Mouse (Mus musculus) c-Kit-positive CD71-positive TER-119-negative erythroid progenitor cells, embryonic 14.5 days (primary cell): ENCODE results near the gene Tssc4.
A peak's percentile ranks its signal among the peaks of the same experiment; 100 is the strongest.

Source experiments
- DNase-seq: peaks from one replicate; pipeline ENCODE4 v3.0.0-alpha.2; 2013; ENCODE audit warnings: low read depth

Tssc4 gene

DNA sequence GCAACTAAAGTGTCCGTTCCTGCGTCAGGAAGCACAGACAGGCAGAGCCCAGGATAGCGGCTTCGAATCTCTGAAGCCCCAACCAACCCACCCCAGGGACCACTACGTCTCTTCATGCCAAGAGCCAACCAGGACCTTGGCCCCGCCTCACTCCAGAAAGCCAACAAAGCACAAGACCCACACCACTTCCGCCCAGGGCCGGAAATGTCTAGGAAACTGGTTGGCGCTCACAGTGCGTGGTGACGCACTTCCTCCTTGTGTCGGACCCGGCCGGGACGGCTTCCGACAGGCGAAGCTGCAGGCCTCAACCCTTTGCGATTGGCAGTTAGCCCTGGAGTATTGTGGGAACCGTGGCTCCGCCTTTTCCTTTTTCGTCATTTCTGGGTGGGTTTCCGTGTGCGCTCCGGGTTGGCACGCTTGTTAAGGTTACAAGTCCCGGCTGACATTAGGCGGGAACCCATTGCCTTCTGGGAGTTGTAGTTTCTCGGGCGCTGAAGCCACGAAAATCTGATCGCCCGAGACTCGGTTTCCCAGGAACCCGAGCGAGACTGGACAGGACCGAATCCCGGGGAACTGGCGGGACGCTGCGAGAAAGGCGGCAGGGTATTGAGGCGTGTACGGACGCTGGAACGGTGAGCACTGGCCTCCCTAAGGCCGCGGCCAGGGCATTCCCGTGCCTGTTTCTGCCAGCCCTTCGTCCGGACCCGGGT, at the start of gene Tssc4:
Tssc4 (plus strand) TSS at position 368 of the 710 bp plus-strand sequence.
- peak; percentile 99 for DNase-seq

DNA sequence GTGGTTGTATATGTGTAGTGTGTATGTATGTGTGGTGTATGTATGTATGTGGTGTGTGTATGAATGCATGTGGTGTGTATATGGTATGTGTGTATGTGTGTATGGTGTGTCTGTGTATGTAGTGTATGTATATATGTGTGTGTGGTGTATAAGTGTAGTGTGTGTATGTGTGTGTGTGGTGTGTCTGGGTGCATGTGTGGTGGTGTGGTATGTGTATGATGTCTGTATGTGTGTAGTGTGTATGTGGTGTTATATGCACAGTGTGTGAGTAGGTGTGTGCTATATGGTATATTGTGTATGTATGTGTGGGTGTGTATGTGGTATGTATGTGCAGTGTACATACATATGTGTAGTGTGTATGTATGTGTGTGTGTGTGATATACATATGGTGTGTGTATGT, 49.0 kb upstream of the Tssc4 start:
- no peak for DNase-seq

DNA sequence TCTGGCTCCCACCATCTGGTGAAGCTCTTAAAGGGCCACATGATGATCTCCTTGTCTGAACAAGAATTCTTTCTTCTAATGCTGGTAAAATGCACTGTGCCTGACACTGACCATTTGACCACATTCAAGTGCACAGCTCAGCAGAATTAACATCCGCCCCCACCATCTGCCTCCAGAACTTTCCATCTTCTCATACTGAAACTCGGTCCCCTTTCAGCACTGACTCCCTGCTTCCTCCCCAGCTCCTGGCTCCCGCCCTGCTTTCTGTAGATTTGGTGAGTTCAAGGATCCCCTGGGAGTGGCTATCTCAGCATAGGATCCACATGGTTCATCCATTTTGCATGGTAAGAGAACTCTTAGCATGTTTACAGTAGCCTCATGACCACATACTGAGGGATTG, 48.3 kb upstream of the Tssc4 start:
- DNase-seq, result no peak

DNA sequence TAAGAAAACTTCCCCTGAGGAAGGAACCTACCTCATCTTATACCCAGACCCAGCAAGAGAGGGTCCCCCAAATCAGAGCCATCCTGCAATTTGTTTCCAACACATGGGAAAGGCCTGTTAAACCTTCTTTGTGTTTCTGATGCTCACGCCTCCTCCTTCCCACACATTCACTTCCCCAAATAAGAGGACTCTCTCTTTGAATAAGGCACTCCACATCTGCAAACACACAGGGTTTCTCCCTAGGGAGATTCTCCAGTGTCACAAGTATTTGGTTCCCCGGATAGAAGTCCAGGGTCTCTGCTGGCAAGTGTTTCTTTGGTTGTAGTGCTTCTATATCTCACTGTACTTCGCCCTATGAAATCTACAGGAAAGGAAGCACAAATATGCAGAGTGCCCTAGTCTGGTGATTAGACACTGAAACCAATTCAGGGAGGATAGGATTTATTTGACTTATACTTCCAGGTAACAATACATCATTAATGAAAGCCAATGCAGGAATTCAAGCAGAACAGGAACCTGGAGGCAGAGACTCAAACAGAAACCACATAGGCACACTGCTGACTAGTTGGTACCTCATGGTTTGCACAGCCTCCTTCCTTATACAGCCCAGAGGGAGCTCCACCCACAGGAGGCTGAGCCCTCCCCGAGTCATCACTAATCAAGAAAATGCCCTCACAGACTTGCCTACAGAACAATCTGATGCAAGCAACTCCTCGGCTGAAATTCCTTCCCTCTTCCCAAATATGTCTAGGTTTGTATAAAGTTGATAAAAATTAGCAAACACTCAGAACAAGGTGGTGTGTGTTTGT, 47.5 kb upstream of the Tssc4 start:
- DNase-seq, result no peak

DNA sequence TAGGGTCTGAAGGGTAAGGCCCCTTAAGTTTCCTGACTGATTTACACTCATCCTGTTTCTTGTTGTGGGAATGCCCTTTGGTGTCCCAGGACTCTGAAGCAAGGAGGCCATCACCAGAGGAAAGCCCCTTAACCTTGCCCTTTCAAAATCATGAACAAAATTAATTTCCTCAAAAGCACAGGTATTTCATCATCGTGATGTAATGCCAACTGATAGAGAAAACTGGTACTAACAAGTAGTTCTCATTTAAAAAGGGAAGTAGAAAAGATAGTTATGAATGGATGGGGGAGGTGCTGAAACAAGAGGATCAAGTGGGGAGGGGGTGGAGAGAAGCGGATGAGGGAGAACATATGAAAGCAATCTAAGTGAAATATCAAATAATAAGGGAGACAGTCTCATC, 45.5 kb upstream of the Tssc4 start:
- no peak for DNase-seq

DNA sequence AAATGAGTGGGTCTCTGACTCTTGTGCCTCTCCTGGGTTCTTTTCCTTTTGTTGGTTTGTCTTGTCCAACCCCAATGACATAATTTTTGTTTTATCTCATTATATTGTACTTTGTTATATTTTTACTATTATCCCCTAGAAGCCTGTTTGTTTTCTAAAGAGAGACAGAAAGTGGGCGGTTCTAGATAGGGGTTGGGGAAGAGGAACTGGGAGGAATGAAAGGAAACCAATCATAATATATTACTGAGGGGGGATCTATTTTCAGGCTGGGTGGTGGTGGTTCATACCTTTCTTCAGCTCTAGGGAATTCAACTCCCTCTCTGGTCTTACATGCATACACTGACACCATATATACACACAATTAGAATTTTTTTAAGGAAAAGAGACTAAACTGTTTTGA, 44.8 kb upstream of the Tssc4 start:
- DNase-seq, result no peak

DNA sequence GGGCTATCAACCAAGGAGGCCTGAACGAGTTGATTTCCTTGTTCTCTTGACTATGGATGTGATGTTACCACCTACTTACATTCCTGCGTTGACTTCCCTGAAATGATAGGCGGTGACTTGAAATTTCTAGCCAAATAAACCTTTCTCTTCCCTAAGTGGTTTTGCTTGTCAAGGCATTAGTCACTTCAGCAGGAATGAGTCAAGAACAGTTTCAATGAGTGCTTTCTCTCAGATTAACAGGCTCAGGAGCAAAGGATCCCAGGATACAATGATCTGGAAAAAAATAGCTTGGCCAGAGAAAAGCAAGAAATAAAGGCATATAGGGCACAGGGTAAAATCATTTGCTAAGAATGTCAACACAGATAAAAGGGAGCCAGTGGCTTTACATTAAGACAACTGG, 43.6 kb upstream of the Tssc4 start:
- no peak for DNase-seq

DNA sequence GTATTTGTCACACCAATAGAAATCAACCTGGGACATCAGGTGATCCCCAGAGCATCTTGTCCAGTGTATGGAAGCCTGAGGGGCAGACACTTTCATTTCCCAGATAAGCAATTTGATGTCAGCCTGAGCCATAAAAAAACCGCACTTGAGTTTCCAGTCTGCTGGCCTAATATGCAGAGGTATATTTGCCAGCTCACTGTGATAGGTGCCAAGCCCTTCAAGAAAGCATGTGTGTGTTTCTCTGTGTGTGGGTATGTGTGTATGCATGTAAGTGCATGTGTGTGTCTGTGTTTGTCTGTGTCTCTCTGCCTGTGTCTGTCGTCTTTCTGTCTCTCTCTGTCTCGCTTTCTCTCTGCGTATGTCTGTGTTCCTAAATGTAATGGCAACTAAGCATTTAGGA, 41.9 kb upstream of the Tssc4 start:
- no peak for DNase-seq

DNA sequence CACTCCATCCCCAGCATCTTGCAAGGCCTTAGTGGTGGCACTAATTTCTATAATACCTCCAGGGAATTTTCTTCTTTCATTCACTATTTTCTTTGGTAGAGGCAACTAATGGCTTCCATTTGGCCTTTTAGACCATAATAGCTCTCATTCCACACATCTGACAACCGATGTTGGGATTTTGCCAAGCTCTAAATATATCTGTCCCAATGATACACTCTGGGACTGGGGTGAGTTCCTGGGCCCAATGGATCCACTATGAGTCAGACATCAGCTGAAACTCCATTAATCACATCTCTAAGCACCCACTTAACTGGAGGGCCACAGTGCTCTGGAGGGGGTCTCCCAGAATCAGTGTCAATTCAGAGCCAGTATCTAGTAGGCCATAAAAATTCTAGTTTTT, 37.2 kb upstream of the Tssc4 start:
- no peak for DNase-seq

DNA sequence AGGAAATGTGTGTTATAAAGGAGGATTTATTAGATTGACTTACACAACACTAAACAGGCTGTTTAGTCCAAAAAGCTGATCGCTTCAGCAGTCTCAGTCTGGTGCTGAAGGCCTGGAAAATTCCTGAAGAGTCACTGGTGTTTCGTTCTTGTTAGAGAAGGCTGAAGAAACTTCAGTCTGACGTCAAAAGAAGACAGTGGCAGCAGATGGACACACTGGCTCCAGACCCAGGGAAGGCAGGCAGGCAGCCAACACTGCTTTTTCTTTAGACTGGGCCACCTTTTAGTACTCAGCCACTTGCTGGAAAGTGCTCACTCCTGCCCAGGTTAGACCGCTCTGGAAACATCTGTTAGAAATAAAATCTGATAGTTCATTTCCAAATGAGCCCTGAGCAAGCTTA, 35.5 kb upstream of the Tssc4 start:
- DNase-seq, result no peak

DNA sequence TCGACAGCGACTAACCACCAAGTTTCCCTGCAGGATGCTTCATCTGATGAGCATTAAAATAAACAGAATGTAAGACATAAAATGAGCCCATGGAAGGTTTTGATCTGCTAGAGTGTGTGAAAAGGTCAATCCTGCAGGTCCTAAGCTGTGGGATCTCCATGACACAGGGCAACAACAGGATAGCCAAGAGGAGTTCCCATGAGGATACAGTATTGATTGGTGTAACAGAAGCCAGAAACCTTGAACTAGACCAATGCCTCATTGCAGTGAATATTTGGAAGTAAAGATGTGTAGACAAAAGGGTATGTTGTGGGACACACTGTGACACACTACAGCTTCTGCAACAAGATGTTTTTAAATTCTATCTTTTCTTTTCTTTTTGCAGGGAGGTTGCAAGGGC, 34.9 kb upstream of the Tssc4 start:
- no peak for DNase-seq

DNA sequence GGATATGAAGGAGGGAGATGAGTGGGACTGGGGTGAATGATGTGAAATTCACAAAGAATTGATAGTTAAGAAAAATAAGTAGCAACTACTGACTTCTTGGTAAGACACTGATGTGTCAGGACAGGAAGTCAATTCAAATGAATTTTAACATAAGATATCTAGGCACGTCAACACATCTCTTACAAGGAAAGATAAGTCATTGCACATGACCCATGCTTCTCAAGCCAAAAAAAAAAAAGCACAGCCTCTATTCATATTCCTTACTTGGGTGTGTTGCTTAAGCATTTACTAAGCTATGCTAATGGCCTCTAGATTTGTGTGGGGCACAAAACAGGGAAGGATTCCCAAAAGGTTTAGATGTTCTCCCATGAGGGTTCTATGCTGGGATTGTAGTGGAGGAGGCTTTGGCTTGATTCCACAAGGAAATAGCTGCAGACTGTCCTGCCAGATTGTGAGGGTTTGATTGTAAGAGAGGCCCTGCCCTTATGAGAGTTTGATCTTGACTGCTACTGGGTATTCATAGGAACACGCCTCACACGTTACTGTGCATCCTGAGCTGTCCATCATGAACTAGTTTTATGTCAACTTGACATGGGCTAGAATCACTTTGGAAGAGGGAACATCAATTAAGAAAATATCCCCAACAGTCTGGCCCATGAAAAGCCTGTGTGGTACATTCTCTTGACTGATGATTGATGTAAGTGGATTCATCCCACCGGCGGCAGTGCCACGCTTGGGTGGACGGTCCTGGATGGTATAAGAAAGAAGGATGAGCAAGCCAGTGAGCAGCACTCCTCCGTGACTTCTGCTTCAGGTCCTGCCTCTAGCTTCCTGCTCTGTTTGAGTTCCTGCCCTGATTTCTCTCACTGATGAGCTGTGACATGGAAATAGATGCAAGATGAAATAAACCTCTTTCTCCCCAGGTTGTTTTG, 34.3 kb upstream of the Tssc4 start:
- no peak for DNase-seq

DNA sequence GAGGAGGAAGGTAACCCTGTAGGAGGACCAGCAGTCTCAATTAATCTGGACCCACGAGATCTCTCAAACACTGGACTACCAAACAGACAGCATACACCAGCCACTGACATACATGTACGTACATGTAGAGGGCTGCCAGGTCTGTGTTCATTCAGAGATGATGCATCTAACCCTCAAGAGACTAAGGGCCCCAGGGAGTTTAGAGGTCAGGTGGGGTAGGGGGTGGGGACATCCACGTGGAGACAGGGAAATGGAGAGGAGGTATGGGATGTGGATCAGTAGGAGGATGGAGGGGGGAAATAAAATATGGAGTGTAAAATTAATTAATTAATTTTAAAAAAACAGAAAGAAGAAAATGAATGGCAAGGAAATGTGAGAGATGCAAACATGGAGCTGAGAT, 32.3 kb upstream of the Tssc4 start:
- DNase-seq, result no peak

DNA sequence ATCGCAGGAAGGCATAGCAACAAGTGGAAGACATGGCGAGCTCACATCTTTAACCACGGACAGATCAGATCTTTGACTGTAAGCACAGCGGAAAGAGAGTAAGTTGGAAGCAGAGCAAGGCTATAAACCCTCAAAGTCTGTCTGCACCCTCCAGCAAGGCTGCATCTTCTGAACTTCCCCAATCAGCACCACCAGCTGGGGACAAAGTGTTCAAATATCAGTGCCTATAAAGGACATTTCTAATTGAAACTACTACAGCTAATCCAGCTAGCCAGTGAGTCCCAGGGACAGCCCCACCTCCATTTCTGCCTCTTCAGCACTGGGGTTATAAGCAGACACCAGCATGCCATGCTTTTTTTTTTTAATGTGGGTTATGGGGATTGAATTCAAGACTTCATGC, 31.7 kb upstream of the Tssc4 start:
- DNase-seq, result no peak

DNA sequence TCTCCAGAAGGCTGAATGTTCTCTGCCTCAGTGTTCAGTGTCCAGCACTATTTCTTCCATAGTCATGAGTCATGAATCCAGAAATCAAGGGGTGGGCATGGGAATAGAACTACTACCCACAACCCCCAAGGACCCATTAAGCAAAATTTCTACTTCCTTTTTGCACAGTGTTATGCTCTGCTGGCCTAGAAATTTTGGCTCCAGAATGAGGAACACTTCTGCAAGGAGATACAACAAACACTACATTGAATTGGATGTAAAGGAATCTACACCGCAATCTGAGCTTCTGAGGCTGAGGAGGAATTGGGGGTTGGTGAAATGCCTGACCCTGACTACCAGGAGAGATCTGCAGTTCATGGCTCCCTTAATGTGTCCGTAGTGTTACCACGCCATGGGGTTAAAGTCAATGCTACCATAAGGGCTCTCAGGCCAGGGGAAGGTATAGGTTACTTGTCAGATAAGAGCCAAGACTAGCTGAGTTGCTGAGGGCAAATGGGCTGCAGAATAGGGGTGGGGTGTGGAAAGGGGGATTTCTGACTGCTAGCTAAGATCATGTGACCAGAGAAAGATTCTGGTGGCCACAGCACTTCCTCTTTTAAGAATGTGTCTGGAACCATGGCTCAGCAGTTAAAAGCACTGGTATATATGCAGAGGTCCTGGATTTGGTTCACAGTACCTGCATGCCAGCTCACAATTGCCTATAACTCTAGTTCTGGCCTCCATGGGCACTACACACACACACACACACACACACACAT, 30.7 kb upstream of the Tssc4 start:
- DNase-seq, result no peak

DNA sequence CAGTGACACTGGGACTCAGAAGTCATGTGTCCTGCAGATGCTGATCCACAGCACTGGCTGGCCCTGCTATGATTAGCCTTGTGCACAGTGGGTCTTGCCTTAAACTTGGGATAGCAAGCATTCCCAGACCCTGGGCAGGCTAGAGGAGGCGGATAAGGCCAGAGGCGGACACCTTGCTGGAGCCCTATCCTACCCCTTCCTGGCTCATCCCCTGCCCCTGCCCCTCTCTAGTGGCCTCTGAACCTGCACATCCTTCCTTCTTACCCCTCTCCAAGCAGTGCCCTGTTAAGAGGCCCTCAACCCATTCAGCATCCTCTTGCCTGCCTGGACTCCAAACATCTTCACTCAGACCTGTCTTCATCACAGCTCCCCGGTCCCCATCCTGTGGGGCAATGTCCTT, 28.5 kb upstream of the Tssc4 start:
- DNase-seq, result no peak

DNA sequence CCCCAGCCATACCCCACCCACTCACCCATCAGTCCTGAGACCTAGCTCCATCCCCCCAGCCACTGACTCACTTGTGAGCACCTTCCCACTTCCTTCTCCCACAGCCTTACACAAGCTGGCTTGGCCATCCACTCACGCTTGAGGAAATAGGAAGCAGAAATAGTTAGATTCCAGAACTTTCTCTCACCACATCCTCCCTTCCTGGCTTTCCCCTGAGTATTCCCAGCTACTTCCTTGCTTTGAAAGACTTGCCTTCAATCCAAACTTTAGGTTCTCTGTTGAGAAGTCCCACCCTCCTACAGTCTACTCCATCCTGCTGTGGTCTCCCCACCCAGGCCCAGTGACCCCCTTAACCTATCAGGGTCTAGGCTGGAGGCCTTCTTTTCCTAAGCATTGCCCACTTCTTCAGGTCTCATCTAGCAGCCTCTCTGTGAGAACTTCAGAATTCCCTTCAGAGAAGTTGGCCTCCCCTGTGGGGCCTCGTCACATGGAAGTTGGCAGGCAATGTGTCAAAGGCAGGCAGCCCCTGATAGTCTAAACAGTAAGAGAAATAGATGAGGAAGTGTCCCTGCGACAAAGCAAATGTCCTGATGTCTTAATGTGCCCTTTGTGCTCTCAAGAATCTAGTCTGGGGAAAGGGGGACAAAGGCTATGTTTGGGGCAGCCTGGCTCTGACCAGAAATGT, 27.8 kb upstream of the Tssc4 start:
- no peak for DNase-seq

DNA sequence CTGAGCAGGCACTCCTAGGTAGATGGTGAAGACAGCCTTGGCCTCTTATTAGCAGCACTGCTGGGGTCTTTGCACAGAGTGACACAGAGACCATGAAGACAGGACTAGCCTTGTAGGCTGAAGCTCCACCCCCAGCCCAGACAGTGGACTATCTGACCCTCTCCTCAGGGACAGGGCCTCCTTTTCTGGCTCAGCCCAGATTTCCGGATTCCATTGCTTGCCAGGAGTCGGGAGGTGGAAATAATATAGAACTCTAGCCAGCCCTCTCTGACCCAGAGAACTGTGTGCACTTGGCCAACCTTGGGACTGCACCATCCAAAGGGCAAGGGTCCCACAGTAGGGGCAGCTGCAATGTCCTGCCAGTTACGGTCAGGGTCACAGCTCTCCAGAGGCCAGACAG, 27.0 kb upstream of the Tssc4 start:
- DNase-seq, result no peak

DNA sequence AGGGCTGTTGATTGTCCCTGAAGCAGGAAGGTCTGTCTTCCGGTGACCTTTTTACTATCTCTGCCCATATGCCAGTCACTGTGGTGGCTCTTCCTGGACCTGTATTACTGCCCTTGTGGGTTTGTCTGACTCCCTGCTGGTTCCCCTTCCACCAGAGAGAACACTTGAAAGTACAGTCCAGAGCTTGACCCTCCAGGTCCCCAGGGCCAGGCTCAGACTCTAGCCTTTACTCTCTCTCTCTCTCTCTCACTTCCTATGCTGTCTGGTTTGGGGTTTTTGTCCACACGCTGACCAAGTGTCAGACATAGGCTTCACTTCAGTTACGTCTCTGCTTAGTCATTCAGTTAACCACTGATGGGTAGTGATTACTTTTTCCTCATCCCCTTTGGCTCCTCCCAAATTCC, 26.1 kb upstream of the Tssc4 start:
- no peak for DNase-seq

DNA sequence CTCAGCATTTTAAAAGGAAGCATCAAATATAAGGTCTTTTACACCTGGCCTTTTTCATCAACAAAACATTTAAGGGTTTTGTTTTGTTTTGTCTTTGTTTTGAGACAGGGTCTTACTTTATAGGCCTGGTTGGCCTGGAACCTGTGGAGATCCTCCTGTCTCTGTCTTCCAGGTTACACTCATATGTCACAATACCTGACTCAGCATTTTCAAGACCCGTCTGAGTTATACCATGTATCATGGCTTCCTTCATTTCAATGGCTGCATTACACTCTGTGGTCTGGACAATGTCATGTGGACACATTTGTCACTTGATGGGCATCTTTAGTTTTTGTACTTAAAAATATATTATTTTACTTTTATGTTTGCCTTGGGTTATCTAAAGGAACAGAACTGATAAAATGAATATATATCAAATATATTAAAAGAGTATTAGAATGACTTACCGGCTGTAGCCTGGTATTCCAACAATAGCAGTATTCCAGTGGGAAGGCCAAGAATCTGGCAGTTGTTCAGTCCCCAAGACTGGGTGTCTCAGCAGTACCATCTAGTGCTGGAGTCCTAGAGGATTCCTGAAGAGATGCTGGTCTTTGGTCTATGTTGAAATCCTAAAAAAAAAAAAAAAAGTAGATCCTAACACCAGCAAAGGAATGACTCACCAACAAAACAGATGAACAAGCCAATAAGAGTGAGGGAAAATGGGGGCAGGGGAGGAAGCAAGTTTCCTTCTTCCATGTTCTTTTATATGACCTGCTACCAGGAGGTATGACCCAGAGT, 24.8 kb upstream of the Tssc4 start:
- DNase-seq, result no peak

DNA sequence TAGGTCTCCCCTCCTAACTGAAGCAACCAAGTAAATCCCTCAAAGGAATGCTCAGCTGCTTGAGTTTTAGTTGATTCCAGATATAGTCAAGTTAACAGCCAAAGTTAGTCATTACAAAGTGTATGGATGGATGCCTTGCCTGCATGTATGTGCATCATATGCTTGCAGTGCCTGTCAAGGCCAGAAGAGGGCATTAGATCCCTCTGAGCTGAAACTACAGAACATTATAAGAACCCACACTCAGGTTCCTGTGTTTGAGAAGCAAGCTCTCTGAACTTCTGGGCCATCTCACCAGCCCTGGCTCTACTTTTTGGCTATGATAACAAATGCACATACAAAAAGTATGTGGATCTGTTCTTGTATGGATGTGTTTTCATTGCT, 24.2 kb upstream of the Tssc4 start:
- DNase-seq, result no peak
